ENCODE assay signal across 12 mouse cellular contexts in the genomic region with DNA sequence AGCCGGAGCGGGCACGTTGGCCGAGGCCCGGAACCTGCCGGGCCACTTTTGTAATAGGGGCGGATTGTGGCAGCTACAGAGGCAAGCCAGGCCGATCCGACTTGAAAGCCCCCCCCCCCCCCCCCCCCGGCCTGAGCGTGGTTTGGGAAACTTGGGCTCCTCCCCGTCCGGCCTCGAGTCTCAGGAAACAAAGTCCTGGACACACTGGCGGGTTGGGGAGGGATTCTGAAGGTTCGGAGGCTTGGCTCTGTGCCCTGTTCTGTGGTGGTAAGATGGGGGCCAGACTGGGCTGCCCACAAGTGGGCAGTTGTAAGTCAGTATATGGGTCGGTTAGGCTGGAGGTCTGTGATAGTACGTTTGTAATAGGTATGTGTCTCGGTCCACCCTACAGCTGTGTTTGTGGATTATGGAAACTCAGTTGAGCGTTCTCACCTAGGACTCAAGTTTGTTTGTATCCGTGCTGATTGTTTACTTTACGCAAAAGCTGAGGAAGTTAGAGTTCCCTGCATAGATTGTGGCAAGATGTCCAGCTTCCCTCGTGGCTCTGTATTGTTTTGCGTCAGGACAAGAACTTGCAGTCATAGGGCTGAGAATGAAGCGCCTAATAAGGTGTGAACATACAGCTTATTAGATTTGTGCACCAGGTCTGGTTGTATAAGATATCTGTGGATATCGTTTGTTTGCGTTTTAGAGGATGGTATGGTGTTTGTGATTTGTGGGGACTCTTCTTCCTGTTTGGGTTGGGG. TPM values are rescaled to one million over a fixed set of nuclear protein-coding genes. Genes with fewer than 3 reads are reported as not detected.
DNase-seq lines count a peak whose midpoint lies in the region; ATAC-seq and TF ChIP-seq lines count a peak whose summit lies in the region.
"Had no signal": no experiment of that assay in that cellular context is flagged by ENCODE, and none has a peak within 500 bp of the region (broad histone marks: within the 10 kb centered on the region; RNA-seq: fewer than 3 reads in every experiment).

No protein-coding gene starts in this region.

- no peak overlapping the region for H3K27ac ChIP-seq in embryonic facial prominence, embryonic 14.5 days (replicated peaks; ENCODE audit: low read depth, low read length)
- H3K27ac ChIP-seq in midbrain, embryonic 11.5 days (ENCODE audit: low read depth, low read length) = no peak overlapping the region
- H3K27ac ChIP-seq in thymus, adult 2 months (ENCODE audit: control insufficient read depth, insufficient read depth, low read length) = no peak overlapping the region
- H3K27ac ChIP-seq: hindbrain, embryonic 15.5 days; liver, embryonic 12.5 days had no signal

- TF ChIP-seq CTCF in thymus, adult 2 months (IDR thresholded peaks at IDR 0.05; ENCODE audit: borderline replicate concordance, control insufficient read depth, extremely low read depth, insufficient read depth, low read length, poor library complexity) = no peak

- peak; percentile 72 for DNase-seq in kidney, adult 11 months
- no peak for DNase-seq in kidney, adult 9 months
- DNase-seq in embryonic facial prominence, embryonic 14.5 days (ENCODE audit: low spot score) = no peak
- peak; percentile 71 for DNase-seq in kidney, adult 18-20 months
- peak; percentile 93 for DNase-seq in midbrain, embryonic 11.5 days (ENCODE audit: low spot score, missing footprints)
- no peak for DNase-seq in ovary, postnatal 14 days (ENCODE audit: low spot score)
- no peak for DNase-seq in thymus, adult 2 months
- DNase-seq in adrenal gland, postnatal 25 days = no peak
- DNase-seq: cerebellum, adult 8-10 months had no signal

- peaks cover 100% of the 10 kb centered on the region for H3K27me3 ChIP-seq in embryonic facial prominence, embryonic 14.5 days (replicated peaks; ENCODE audit: control insufficient read depth, insufficient read depth, low read length)
- peaks cover 95% of the 10 kb centered on the region for H3K27me3 ChIP-seq in midbrain, embryonic 11.5 days (ENCODE audit: control insufficient read depth, insufficient read depth, low read length)
- H3K27me3 ChIP-seq in thymus, adult 2 months (ENCODE audit: control insufficient read depth, insufficient read depth, low read length) = peaks cover 15% of the 10 kb centered on the region

- no peaks in the 10 kb centered on the region for H3K36me3 ChIP-seq in embryonic facial prominence, embryonic 14.5 days (ENCODE audit: control insufficient read depth, insufficient read depth, low read length)
- no peaks in the 10 kb centered on the region for H3K36me3 ChIP-seq in midbrain, embryonic 11.5 days (ENCODE audit: control insufficient read depth, insufficient read depth, low read length)
- no peaks in the 10 kb centered on the region for H3K36me3 ChIP-seq in thymus, adult 2 months (ENCODE audit: control insufficient read depth, insufficient read depth, low read length)
- H3K36me3 ChIP-seq: hindbrain, embryonic 15.5 days; liver, embryonic 12.5 days had no signal

- WGBS in embryonic facial prominence, embryonic 14.5 days = 10% methylated on average over 21 of the region's 27 CpGs
- 3% methylated on average over 26 of the region's 27 CpGs for WGBS in midbrain, embryonic 11.5 days
- WGBS in thymus, adult 2 months = 10% methylated on average over 27 of the region's 27 CpGs

- peaks cover 13% of the 10 kb centered on the region for H3K4me1 ChIP-seq in embryonic facial prominence, embryonic 14.5 days (ENCODE audit: control insufficient read depth, insufficient read depth, low read length)
- H3K4me1 ChIP-seq in midbrain, embryonic 11.5 days (ENCODE audit: control insufficient read depth, insufficient read depth, low read length) = peaks cover 39% of the 10 kb centered on the region
- no peaks in the 10 kb centered on the region for H3K4me1 ChIP-seq in thymus, adult 2 months (replicated peaks; ENCODE audit: control insufficient read depth, insufficient read depth, low read length)
- H3K4me1 ChIP-seq: liver, embryonic 12.5 days had no signal

- ATAC-seq in embryonic facial prominence, embryonic 14.5 days (ENCODE audit: low read depth) = no peak
- ATAC-seq in midbrain, embryonic 11.5 days (ENCODE audit: low FRiP score) = no peak
- ATAC-seq: liver, embryonic 12.5 days had no signal

- peak overlapping the region; percentile 33 for H3K4me3 ChIP-seq in embryonic facial prominence, embryonic 14.5 days (ENCODE audit: low read depth, low read length)
- H3K4me3 ChIP-seq in midbrain, embryonic 11.5 days (ENCODE audit: low read depth, low read length) = no peak overlapping the region; the same call in 1 of the 2 replicates
- H3K4me3 ChIP-seq in thymus, adult 2 months (ENCODE audit: control insufficient read depth, insufficient read depth, low read length) = no peak overlapping the region

- H3K4me2 ChIP-seq in embryonic facial prominence, embryonic 14.5 days (ENCODE audit: low read depth, low read length) = peak overlapping the region; percentile 58
- peak overlapping the region; percentile 35; the same call in 1 of the 2 replicates for H3K4me2 ChIP-seq in midbrain, embryonic 11.5 days

- no peak for TF ChIP-seq POLR2A in thymus, adult 2 months (IDR thresholded peaks at IDR 0.05; ENCODE audit: control insufficient read depth, extremely low read depth, insufficient read depth, low read length, poor library complexity)

- 0 out of 2 replicates have a peak overlapping the region, but pooled peaks have one; percentile 31 for H3K9ac ChIP-seq in embryonic facial prominence, embryonic 14.5 days (ENCODE audit: low read depth, low read length)
- H3K9ac ChIP-seq in midbrain, embryonic 11.5 days (ENCODE audit: low read length) = no peak overlapping the region
- H3K9ac ChIP-seq: hindbrain, embryonic 15.5 days; liver, embryonic 12.5 days had no signal

- no peaks in the 10 kb centered on the region for H3K9me3 ChIP-seq in embryonic facial prominence, embryonic 14.5 days (ENCODE audit: control insufficient read depth, low read length)
- no peaks in the 10 kb centered on the region for H3K9me3 ChIP-seq in midbrain, embryonic 11.5 days (ENCODE audit: control insufficient read depth, low read length)
- H3K9me3 ChIP-seq: hindbrain, embryonic 15.5 days; liver, embryonic 12.5 days had no signal

RNA-seq across cellular contexts. Expression of a gene that starts 10.1 kb away (rescaled TPM):
- 6.9 and 7.5 TPM in 2 replicates for polyA plus RNA-seq in embryonic facial prominence, embryonic 14.5 days (2014; fragmentation: Nextera tagmentation; extraction: Ambion mirVana)
- polyA plus RNA-seq in midbrain, embryonic 11.5 days (2014; fragmentation: Nextera tagmentation; extraction: Ambion mirVana) = 12.1 and 12.2 TPM in 2 replicates
- polyA plus RNA-seq in thymus, adult 2 months (2012; rRNA removed) = 0.04 TPM in 1 of 2 replicates, not detected in the other
- total RNA-seq in adrenal gland, postnatal 25 days (2021) = not detected in 2 replicates
- polyA plus RNA-seq: small intestine, adult 2 months had no signal

Comparison
In these comparisons a context has a peak if more than half of its experiments do, and no peak if none do; other contexts are left out.
1. DNase-seq: peak in kidney, adult 11 months (single experiment), kidney, adult 18-20 months (single experiment) and midbrain, embryonic 11.5 days (single experiment); none in kidney, adult 9 months (single experiment), embryonic facial prominence, embryonic 14.5 days (single experiment), ovary, postnatal 14 days (single experiment), thymus, adult 2 months (single experiment) and adrenal gland, postnatal 25 days (single experiment).